Mouse (Mus musculus) cortical plate, adult 2 months (tissue): ENCODE measurements around the gene Gm10401.

ENCODE experiments used
- CTCF ChIP-seq: fragments of 200-500 bp; IDR thresholded peaks from 2 replicates; pipeline ENCODE4 v1.5.1; 2011; ENCODE audit warnings: mild to moderate bottlenecking, control low read depth, low read length; ENCODE audit not compliant: insufficient read depth; ENCODE audit errors: extremely low read depth
- POLR2A ChIP-seq: fragments of 200-500 bp; IDR thresholded peaks from 2 replicates; pipeline ENCODE4 v1.6.1; 2011; ENCODE audit warnings: mild to moderate bottlenecking, low read length, control low read depth; ENCODE audit not compliant: insufficient read depth; ENCODE audit errors: extremely low read depth

DNA sequence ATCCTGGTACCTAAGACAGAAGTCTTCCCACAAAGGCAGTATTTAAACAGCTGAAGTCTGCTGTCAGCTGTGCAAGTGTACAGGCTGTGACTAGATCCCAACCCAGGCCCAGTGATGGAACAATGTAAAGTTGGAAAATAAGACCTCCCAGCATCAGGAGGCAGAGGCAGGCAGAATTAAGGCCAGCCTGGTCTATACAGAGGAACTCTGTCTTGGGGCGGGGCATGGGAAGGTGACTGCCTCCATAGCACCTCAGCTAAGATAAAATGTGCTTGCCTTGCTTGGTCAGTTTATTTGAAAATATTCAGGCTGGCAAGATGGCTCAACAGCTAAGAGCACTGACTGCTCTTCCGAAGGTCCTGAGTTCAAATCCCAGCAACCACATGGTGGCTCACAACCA is 27.6 kb downstream of the Gm10401 start:
- TF ChIP-seq POLR2A (no peak), CTCF (no peak)
